Mouse (Mus musculus) hindbrain, embryonic 16.5 days (tissue): ENCODE results near the gene Col27a1. TPM values are rescaled to one million over a fixed set of nuclear protein-coding genes. Genes with fewer than 3 reads are reported as not detected.

Source experiments
- ATAC-seq: fragments of 200-750 bp; cut with Nextera tagmentation; 2 replicates; pipeline ENCODE4 v1.8.0; 2017; ENCODE audit warnings: moderate TSS enrichment, moderate library complexity
- H3K27ac ChIP-seq: fragments of 300-500 bp; sonication (generic); 2 replicates; pipeline ENCODE4 v1.5.1; 2014; ENCODE audit warnings: low read depth, mild to moderate bottlenecking, control low read depth, low read length, moderate library complexity
- H3K27me3 ChIP-seq: fragments of 300-500 bp; sonication (generic); replicated peaks from 2 replicates; pipeline ENCODE4 v1.6.1; 2014; ENCODE audit warnings: low read length; ENCODE audit not compliant: control insufficient read depth, insufficient read depth
- H3K36me3 ChIP-seq: fragments of 300-500 bp; sonication (generic); 2 replicates; pipeline ENCODE4 v1.6.1; 2014; ENCODE audit warnings: mild to moderate bottlenecking, low read length, moderate library complexity, mixed read lengths; ENCODE audit not compliant: control insufficient read depth, insufficient read depth
- H3K4me1 ChIP-seq: fragments of 300-500 bp; sonication (generic); 2 replicates; pipeline ENCODE4 v1.6.1; 2014; ENCODE audit warnings: low read depth, low read length; ENCODE audit not compliant: control insufficient read depth, insufficient read depth
- H3K4me2 ChIP-seq: fragments of 300-500 bp; sonication (generic); 2 replicates; pipeline ENCODE4 v1.6.1; 2014; ENCODE audit warnings: mild to moderate bottlenecking, low read length, control low read depth, moderate library complexity
- H3K4me3 ChIP-seq: fragments of 300-500 bp; sonication (generic); 2 replicates; pipeline ENCODE4 v1.5.1; 2014; ENCODE audit warnings: mild to moderate bottlenecking, low read length, control low read depth, moderate library complexity
- H3K9ac ChIP-seq: fragments of 300-500 bp; sonication (generic); 2 replicates; pipeline ENCODE4 v1.6.1; 2014; ENCODE audit warnings: low read depth, mild to moderate bottlenecking, control low read depth, low read length, moderate library complexity
- H3K9me3 ChIP-seq: fragments of 300-500 bp; sonication (generic); 2 replicates; pipeline ENCODE4 v1.6.1; 2014; ENCODE audit warnings: mild to moderate bottlenecking, low read length, moderate library complexity; ENCODE audit not compliant: control insufficient read depth
- WGBS: fragments of 180-500 bp; shearing (Covaris S2); extraction: QIAGEN DNeasy Blood & Tissue Kit; methylation state at CpG from one replicate; pipeline ENCODE4 v1.1.7; 2014; 5-methylcytosine and 5-hydroxymethylcytosine counted together
- microRNA counts: library from miRNA; unstranded; fragments of <30 nt; microRNA quantifications from one replicate; lab custom pipeline; 2016
- microRNA-seq: library from miRNA; unstranded; fragments of <30 nt; microRNA quantifications from one replicate; pipeline ENCODE4, GENCODE M21; 2017
- polyA plus RNA-seq: library from polyadenylated mRNA; unstranded; fragments of >200 nt; fragmentation: Nextera tagmentation; extraction: Ambion mirVana; gene quantifications from 2 replicates; pipeline ENCODE4 v1.2.1, GENCODE M21; 2015

Col27a1 gene
- polyA plus RNA-seq, 1 experiment from 2014 or later: 2.7 TPM

- Histone ChIP-seq H3K27ac (no peak overlapping the region), H3K27me3 (no peaks in the 10 kb centered on the region), H3K36me3 (peaks cover 3% of the 10 kb centered on the region; the same call in 1 of the 2 replicates), H3K9ac (no peak overlapping the region), H3K4me3 (no peak overlapping the region), H3K4me1 (no peaks in the 10 kb centered on the region), H3K4me2 (no peak overlapping the region), H3K9me3 (no peaks in the 10 kb centered on the region)
- WGBS: 86% methylated on average over 4 of the region's 4 CpGs
- ATAC-seq: no peak
Measured at GRCm38 (mm10) chr4:63382676-63383369, 169.0 kb downstream of the Col27a1 start.

DNA sequence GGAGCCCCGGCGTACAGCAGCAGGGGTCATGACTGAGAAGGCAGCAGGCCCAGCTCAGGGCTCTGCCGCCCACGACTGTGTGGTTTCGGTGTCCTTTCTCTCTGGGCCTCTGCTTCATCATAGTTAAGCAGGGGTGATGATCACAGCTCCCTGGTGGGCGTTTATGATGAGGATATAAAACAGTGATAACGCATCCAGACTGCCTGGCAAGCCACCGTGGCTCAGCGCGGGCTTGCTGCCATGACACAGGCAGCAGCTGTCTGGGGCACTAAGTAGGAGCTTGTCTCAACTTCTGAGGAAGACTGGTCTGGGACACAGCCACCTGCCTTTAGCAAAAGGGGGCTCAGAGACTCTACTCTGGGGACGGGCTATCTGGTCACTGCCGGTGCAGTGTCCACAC, 169.7 kb downstream of the Col27a1 start:
- ATAC-seq: no peak
- WGBS: 83% methylated on average over 12 of the region's 12 CpGs
- no peaks in the 10 kb centered on the region for H3K27me3 ChIP-seq
- H3K27ac ChIP-seq: no peak overlapping the region
- H3K4me2 ChIP-seq: no peak overlapping the region
- H3K9me3 ChIP-seq: no peaks in the 10 kb centered on the region
- H3K9ac ChIP-seq: no peak overlapping the region
- H3K36me3 ChIP-seq: peaks cover 3% of the 10 kb centered on the region; the same call in 1 of the 2 replicates
- H3K4me1 ChIP-seq: peaks cover 3% of the 10 kb centered on the region; the same call in 1 of the 2 replicates
- H3K4me3 ChIP-seq: no peak overlapping the region

GRCm38 (mm10) chr4:63384262-63384661, 170.5 kb downstream of the Col27a1 start:
- no peak overlapping the region for H3K4me3 ChIP-seq
- 95% methylated on average over 4 of the region's 4 CpGs for WGBS
- no peak overlapping the region for H3K9ac ChIP-seq
- H3K4me1 ChIP-seq: peaks cover 5% of the 10 kb centered on the region
- no peak overlapping the region for H3K27ac ChIP-seq
- no peaks in the 10 kb centered on the region for H3K9me3 ChIP-seq
- ATAC-seq: no peak
- no peak overlapping the region for H3K4me2 ChIP-seq
- H3K36me3 ChIP-seq: no peaks in the 10 kb centered on the region
- H3K27me3 ChIP-seq: no peaks in the 10 kb centered on the region

MicroRNAs encoded within 50 kb of the gene (microRNA counts, 519-probe panel; counts per million panel counts)
- 2,179 counts per million, percentile 41 among the panel's probes with 10 or more counts for microRNA mmu-miR-455 (lab: Ali Mortazavi, UCI)

Small RNA genes lying within 50 kb of the gene (microRNA-seq; reads per million reads assigned to microRNA genes)
- gene Mir455: 312 reads per million, percentile 64 among the genes with 10 or more reads in this experiment

Other genes with a start within 250 kb of the Col27a1 start
- gene Zfp618, start 248.4 kb upstream of the Col27a1 start, polyA plus RNA-seq: 22.9 and 29.6 TPM in 2 replicates
- gene Ambp, start 59.2 kb upstream of the Col27a1 start, polyA plus RNA-seq: 0.29 TPM in 1 of 2 replicates, not detected in the other
- gene Kif12, start 41.9 kb upstream of the Col27a1 start, polyA plus RNA-seq: not detected in 2 replicates
- not detected in 2 replicates for gene Orm1, start 130.6 kb downstream of the Col27a1 start, polyA plus RNA-seq
- not detected in 2 replicates for gene Orm3, start 142.2 kb downstream of the Col27a1 start, polyA plus RNA-seq
- gene Orm2, start 148.4 kb downstream of the Col27a1 start, polyA plus RNA-seq: not detected in 2 replicates
- 4.6 and 6.5 TPM in 2 replicates for gene Akna, start 189.3 kb downstream of the Col27a1 start, polyA plus RNA-seq